ENCODE assay signal across 8 mouse cellular contexts in genomic region chr9:40537708-40538105, GRCm38 (mm10). TPM values are rescaled to one million over a fixed set of nuclear protein-coding genes. Genes with fewer than 3 reads are reported as not detected.
A peak's percentile ranks its signal among the peaks of the same experiment; 100 is the strongest.
DNase-seq lines count a peak whose midpoint lies in the region; ATAC-seq and TF ChIP-seq lines count a peak whose summit lies in the region.

No protein-coding gene starts in this region.

- no peaks in the 10 kb centered on the region for H3K9me3 ChIP-seq in forebrain, embryonic 16.5 days (ENCODE audit: control insufficient read depth, low read length)
- H3K9me3 ChIP-seq in hindbrain, embryonic 14.5 days (ENCODE audit: control insufficient read depth, low read length): no peaks in the 10 kb centered on the region
- H3K9me3 ChIP-seq in lung, postnatal 0 days (ENCODE audit: low read length): no peaks in the 10 kb centered on the region

- H3K27ac ChIP-seq in forebrain, embryonic 16.5 days (ENCODE audit: low read length): peak overlapping the region; percentile 91
- peak overlapping the region; percentile 40; the same call in 1 of the 2 replicates for H3K27ac ChIP-seq in hindbrain, embryonic 14.5 days
- no peak overlapping the region for H3K27ac ChIP-seq in lung, postnatal 0 days (ENCODE audit: low read length)

- ATAC-seq in forebrain, embryonic 16.5 days: peak; percentile 89
- peak; percentile 85 for ATAC-seq in hindbrain, embryonic 14.5 days (ENCODE audit: low FRiP score)
- ATAC-seq in lung, postnatal 0 days: peak; percentile 47; the same call in 1 of the 2 replicates
- no peak for ATAC-seq in megakaryocyte progenitor cell, adult 5-6 weeks (replicated peaks; ENCODE audit: poor library complexity)

- 12% methylated on average over 2 of the region's 2 CpGs for WGBS in forebrain, embryonic 16.5 days
- 14% methylated on average over 2 of the region's 2 CpGs for WGBS in hindbrain, embryonic 14.5 days
- whole genome bisulfite sequencing in lung, postnatal 0 days: 25% methylated on average over 2 of the region's 2 CpGs

- H3K36me3 ChIP-seq in forebrain, embryonic 16.5 days (ENCODE audit: control insufficient read depth, insufficient read depth): no peaks in the 10 kb centered on the region
- H3K36me3 ChIP-seq in hindbrain, embryonic 14.5 days (replicated peaks; ENCODE audit: control insufficient read depth, insufficient read depth): no peaks in the 10 kb centered on the region
- no peaks in the 10 kb centered on the region for H3K36me3 ChIP-seq in lung, postnatal 0 days (ENCODE audit: insufficient read depth, low read length)

- H3K4me2 ChIP-seq in forebrain, embryonic 16.5 days (ENCODE audit: low read length): no peak overlapping the region
- no peak overlapping the region for H3K4me2 ChIP-seq in hindbrain, embryonic 14.5 days (replicated peaks)
- no peak overlapping the region for H3K4me2 ChIP-seq in lung, postnatal 0 days (replicated peaks; ENCODE audit: low read depth, low read length)

- H3K4me3 ChIP-seq in forebrain, embryonic 16.5 days (replicated peaks; ENCODE audit: low read length): no peak overlapping the region
- no peak overlapping the region for H3K4me3 ChIP-seq in hindbrain, embryonic 14.5 days (replicated peaks; ENCODE audit: low read length)
- H3K4me3 ChIP-seq in lung, postnatal 0 days (ENCODE audit: low read depth, low read length): no peak overlapping the region

- peak; percentile 33 to 64 for DNase-seq in adrenal gland, adult (ENCODE audit: inconsistent age in 2 of 2, low spot score in 1 of 2)
- DNase-seq in adrenal gland, postnatal 10 days: no peak
- DNase-seq in brain, embryonic 18.5 days (ENCODE audit: low read depth, low spot score): peak; percentile 77
- DNase-seq in hindbrain, embryonic 14.5 days (ENCODE audit: low spot score): peak; percentile 75
- peak; percentile 51 for DNase-seq in lung, postnatal 0 days (ENCODE audit: low spot score)
- peak; percentile 12 for DNase-seq in testis, postnatal 14 days (ENCODE audit: low spot score)

- H3K27me3 ChIP-seq in forebrain, embryonic 16.5 days (replicated peaks; ENCODE audit: control insufficient read depth, insufficient read depth, low read length): no peaks in the 10 kb centered on the region
- no peaks in the 10 kb centered on the region for H3K27me3 ChIP-seq in hindbrain, embryonic 14.5 days (ENCODE audit: control insufficient read depth, insufficient read depth, low read length)
- no peaks in the 10 kb centered on the region for H3K27me3 ChIP-seq in lung, postnatal 0 days (replicated peaks; ENCODE audit: insufficient read depth, low read length)

- no peak for TF ChIP-seq EP300 in lung, postnatal 0 days (IDR thresholded peaks at IDR 0.05)

- TF ChIP-seq CTCF in lung, postnatal 0 days (IDR thresholded peaks at IDR 0.05): no peak

- H3K4me1 ChIP-seq in forebrain, embryonic 16.5 days (replicated peaks; ENCODE audit: control insufficient read depth, insufficient read depth, low read length): peaks cover 28% of the 10 kb centered on the region
- H3K4me1 ChIP-seq in hindbrain, embryonic 14.5 days (replicated peaks; ENCODE audit: control insufficient read depth, insufficient read depth, low read length): peaks cover 4% of the 10 kb centered on the region; the same call in 1 of the 2 replicates
- H3K4me1 ChIP-seq in lung, postnatal 0 days (ENCODE audit: insufficient read depth, low read depth, low read length): 0 out of 2 replicates have a peak, but pooled peaks cover 3% of the 10 kb centered on the region

- no peak overlapping the region for H3K9ac ChIP-seq in forebrain, embryonic 16.5 days (replicated peaks; ENCODE audit: low read depth, low read length)
- H3K9ac ChIP-seq in hindbrain, embryonic 14.5 days: no peak overlapping the region
- H3K9ac ChIP-seq in lung, postnatal 0 days (replicated peaks; ENCODE audit: low read depth): no peak overlapping the region

RNA-seq across cellular contexts. Expression of gene Gramd1b, which starts 6.5 kb away (rescaled TPM):
- 100 to 1,000 TPM; 281 to 297 TPM for total RNA-seq in adrenal gland, postnatal 10 days (2021)
- polyA plus RNA-seq in forebrain, embryonic 16.5 days (2015; fragmentation: Nextera tagmentation; extraction: Ambion mirVana): 18.6 and 19.5 TPM in 2 replicates
- polyA plus RNA-seq in hindbrain, embryonic 14.5 days (2014; fragmentation: Nextera tagmentation; extraction: Ambion mirVana): 15.0 and 15.1 TPM in 2 replicates
- polyA plus RNA-seq in lung, postnatal 0 days (2015; fragmentation: Nextera tagmentation; extraction: Ambion mirVana): 2.2 and 3.0 TPM in 2 replicates
- 12.2 and 15.1 TPM in 2 replicates for total RNA-seq in megakaryocyte progenitor cell, adult 5-6 weeks (2015)
- 6.7 and 15.5 TPM in 2 replicates for total RNA-seq in megakaryocyte progenitor cell, adult 5-6 weeks (2017)
